Mouse (Mus musculus) heart, embryonic 14.5 days (tissue): ENCODE measurements around the gene Etl4. TPM values are rescaled to one million over a fixed set of nuclear protein-coding genes. Genes with fewer than 3 reads are reported as not detected.

Source experiments
- ATAC-seq: fragments of 200-750 bp; cut with Nextera tagmentation; 2 replicates; pipeline ENCODE4 v1.8.0; 2017; ENCODE audit warnings: low read depth, moderate TSS enrichment; ENCODE audit not compliant: insufficient number of reproducible peaks, insufficient read depth, low FRiP score
- H3K27ac ChIP-seq, 2 experiments: fragments of 200-500 bp in 1 of 2; fragments of 300-500 bp in 1 of 2; sonication (generic) in 1 of 2; replicated peaks in 1 of 2; 2 replicates each; pipeline ENCODE4 v1.5.1; 2012 to 2014; ENCODE audit warnings: low read depth in 2 of 2, low read length in 2 of 2, control low read depth in 1 of 2, mild to moderate bottlenecking in 1 of 2, mixed read lengths in 1 of 2; ENCODE audit not compliant: control insufficient read depth in 1 of 2, insufficient read depth in 1 of 2
- H3K27me3 ChIP-seq: fragments of 300-500 bp; sonication (generic); 2 replicates; pipeline ENCODE4 v1.6.1; 2014; ENCODE audit warnings: mild to moderate bottlenecking, low read length, control low read depth; ENCODE audit not compliant: control insufficient read depth, insufficient read depth
- H3K36me3 ChIP-seq: fragments of 300-500 bp; sonication (generic); 2 replicates; pipeline ENCODE4 v1.6.1; 2014; ENCODE audit warnings: mild to moderate bottlenecking, control low read depth, low read length, mixed read lengths; ENCODE audit not compliant: control insufficient read depth, insufficient read depth
- H3K4me1 ChIP-seq, 2 experiments: fragments of 200-500 bp in 1 of 2; fragments of 300-500 bp in 1 of 2; sonication (generic) in 1 of 2; 2 replicates each; pipeline ENCODE4 v1.6.1; 2012 to 2014; ENCODE audit warnings: low read length in 2 of 2, control low read depth in 1 of 2, mixed read lengths in 1 of 2; ENCODE audit not compliant: control insufficient read depth in 2 of 2, insufficient read depth in 2 of 2
- H3K4me2 ChIP-seq: fragments of 300-500 bp; sonication (generic); 2 replicates; pipeline ENCODE4 v1.6.1; 2014; ENCODE audit warnings: mild to moderate bottlenecking, low read length
- H3K4me3 ChIP-seq, 2 experiments: fragments of 200-500 bp in 1 of 2; fragments of 300-500 bp in 1 of 2; sonication (generic) in 1 of 2; 2 replicates each; pipeline ENCODE4 v1.5.1; 2012 to 2014; ENCODE audit warnings: low read length in 2 of 2, mild to moderate bottlenecking in 2 of 2, control low read depth in 1 of 2, low read depth in 1 of 2, moderate library complexity in 1 of 2; ENCODE audit not compliant: control insufficient read depth in 1 of 2, insufficient read depth in 1 of 2
- H3K9ac ChIP-seq: fragments of 300-500 bp; sonication (generic); 2 replicates; pipeline ENCODE4 v1.6.1; 2014; ENCODE audit warnings: mild to moderate bottlenecking, low read length
- H3K9me3 ChIP-seq: fragments of 300-500 bp; sonication (generic); 2 replicates; pipeline ENCODE4 v1.6.1; 2016; ENCODE audit warnings: low read length, control low read depth; ENCODE audit not compliant: control insufficient read depth
- WGBS: fragments of 180-500 bp; shearing (Covaris S2); extraction: QIAGEN DNeasy Blood & Tissue Kit; methylation state at CpG from one replicate; pipeline ENCODE4 v1.1.7; 2014; 5-methylcytosine and 5-hydroxymethylcytosine counted together
- polyA plus RNA-seq: library from polyadenylated mRNA; unstranded; fragments of >200 nt; fragmentation: Nextera tagmentation; extraction: Ambion mirVana; gene quantifications from 2 replicates; pipeline ENCODE4 v1.2.1, GENCODE M21; 2014

The Etl4 gene
- polyA plus RNA-seq, 1 experiment from 2014 or later = 11.3 TPM

- H3K9ac ChIP-seq = no peak overlapping the region
- H3K27me3 ChIP-seq = no peaks in the 10 kb centered on the region
- H3K4me3 ChIP-seq = no peak overlapping the region
- ATAC-seq = no peak
- 93% methylated on average over 3 of the region's 3 CpGs for WGBS
- peaks cover 6 to 21% of the 10 kb centered on the region in 2 experiments; a peak in 3 of 4 replicates for H3K4me1 ChIP-seq
- no peak overlapping the region for H3K4me2 ChIP-seq
- no peak overlapping the region for H3K27ac ChIP-seq
- H3K9me3 ChIP-seq = no peaks in the 10 kb centered on the region
- no peaks in the 10 kb centered on the region for H3K36me3 ChIP-seq
Observed at GRCm38 (mm10) chr2:20523636-20524035, 614.1 kb downstream of the Etl4 start.

- H3K4me3 ChIP-seq = no peak overlapping the region
- H3K9me3 ChIP-seq = no peaks in the 10 kb centered on the region
- H3K36me3 ChIP-seq = peaks cover 9% of the 10 kb centered on the region; the same call in 1 of the 2 replicates
- no peak overlapping the region for H3K4me2 ChIP-seq
- peak overlapping the region in 1 of 2 experiments; percentile 37; a peak in 1 of 4 replicates for H3K27ac ChIP-seq
- H3K4me1 ChIP-seq = peaks cover 4 to 11% of the 10 kb centered on the region in 2 experiments; a peak in 3 of 4 replicates
- peak; percentile 47; the same call in 1 of the 2 replicates for ATAC-seq
- no peaks in the 10 kb centered on the region for H3K27me3 ChIP-seq
- H3K9ac ChIP-seq = no peak overlapping the region
- WGBS = 27% methylated on average over 4 of the region's 4 CpGs
Observed at GRCm38 (mm10) chr2:20525879-20526593, 616.5 kb downstream of the Etl4 start.

GRCm38 (mm10) chr2:20526856-20527255, 617.3 kb downstream of the Etl4 start:
- ATAC-seq = no peak
- H3K4me3 ChIP-seq = no peak overlapping the region
- no peak overlapping the region for H3K9ac ChIP-seq
- H3K4me1 ChIP-seq = peaks cover 4 to 9% of the 10 kb centered on the region in 2 experiments; a peak in 2 of 4 replicates
- H3K9me3 ChIP-seq = no peaks in the 10 kb centered on the region
- H3K4me2 ChIP-seq = no peak overlapping the region
- no peak overlapping the region for H3K27ac ChIP-seq
- H3K36me3 ChIP-seq = peaks cover 9% of the 10 kb centered on the region; the same call in 1 of the 2 replicates
- WGBS = 93% methylated on average over 3 of the region's 3 CpGs
- H3K27me3 ChIP-seq = no peaks in the 10 kb centered on the region

DNA sequence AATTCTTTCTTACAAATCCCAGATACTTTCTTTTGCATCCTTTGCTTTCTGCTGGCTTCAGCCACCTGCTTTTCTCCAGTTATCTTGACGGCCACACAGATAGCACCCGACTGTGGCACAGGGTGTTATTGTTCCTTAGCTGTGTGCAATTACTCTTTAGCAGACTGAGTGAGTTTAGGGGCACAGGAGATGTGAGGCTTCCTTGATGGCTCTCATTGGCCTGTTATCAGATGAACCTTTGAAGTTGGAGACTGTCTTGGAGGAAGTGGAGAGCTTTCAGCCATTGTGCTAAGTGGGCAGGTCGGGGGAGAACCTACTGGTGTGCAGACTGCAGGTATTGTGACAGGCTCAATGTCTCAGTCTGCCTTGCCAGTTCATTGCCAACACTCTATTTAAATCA, 623.0 kb downstream of the Etl4 start:
- no peak overlapping the region for H3K27ac ChIP-seq
- no peak for ATAC-seq

GRCm38 (mm10) chr2:20537785-20538184, 628.2 kb downstream of the Etl4 start:
- H3K36me3 ChIP-seq = no peaks in the 10 kb centered on the region
- no peak overlapping the region for H3K9ac ChIP-seq
- no peak for ATAC-seq
- WGBS = 49% methylated on average over 6 of the region's 6 CpGs
- no peaks in the 10 kb centered on the region; a peak in 1 of 4 replicates for H3K4me1 ChIP-seq
- H3K4me2 ChIP-seq = no peak overlapping the region
- no peak overlapping the region for H3K27ac ChIP-seq
- no peak overlapping the region for H3K4me3 ChIP-seq
- no peaks in the 10 kb centered on the region for H3K9me3 ChIP-seq
- H3K27me3 ChIP-seq = no peaks in the 10 kb centered on the region

More for the DNA sequence above, 623.0 kb downstream of the Etl4 start:
- H3K9ac ChIP-seq = no peak overlapping the region
- no peak overlapping the region for H3K4me2 ChIP-seq
- H3K36me3 ChIP-seq = peaks cover 9% of the 10 kb centered on the region; the same call in 1 of the 2 replicates
- 22% methylated on average over 3 of the region's 3 CpGs for WGBS
- no peak overlapping the region for H3K4me3 ChIP-seq
- H3K27me3 ChIP-seq = no peaks in the 10 kb centered on the region
- H3K9me3 ChIP-seq = no peaks in the 10 kb centered on the region
- no peaks in the 10 kb centered on the region for H3K4me1 ChIP-seq

DNA sequence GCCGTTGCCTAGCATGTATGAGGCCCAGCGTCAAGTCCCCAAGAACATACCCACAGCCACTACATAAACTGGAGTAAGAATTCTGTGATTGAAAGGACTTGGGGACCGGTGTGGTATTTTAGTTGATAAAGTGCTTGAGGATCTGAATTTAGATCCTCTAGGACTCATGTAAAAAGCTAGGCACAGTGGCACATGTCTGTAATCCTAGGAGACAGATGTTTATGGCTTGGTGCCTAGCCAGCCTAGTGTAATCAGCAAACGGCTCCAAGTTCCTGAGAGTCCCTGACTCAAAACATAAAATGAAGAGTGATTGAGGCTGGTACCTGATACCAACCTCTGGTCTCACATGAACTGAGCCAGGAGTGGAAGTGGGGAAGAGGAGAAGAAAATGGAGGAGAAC, 629.3 kb downstream of the Etl4 start:
- Histone ChIP-seq H3K27ac (no peak overlapping the region), H3K4me1 (no peaks in the 10 kb centered on the region; a peak in 1 of 4 replicates), H3K9ac (no peak overlapping the region), H3K36me3 (no peaks in the 10 kb centered on the region), H3K27me3 (no peaks in the 10 kb centered on the region), H3K4me3 (no peak overlapping the region), H3K9me3 (no peaks in the 10 kb centered on the region), H3K4me2 (no peak overlapping the region)
- ATAC-seq = no peak
- WGBS = 57% methylated on average over 4 of the region's 4 CpGs

DNA sequence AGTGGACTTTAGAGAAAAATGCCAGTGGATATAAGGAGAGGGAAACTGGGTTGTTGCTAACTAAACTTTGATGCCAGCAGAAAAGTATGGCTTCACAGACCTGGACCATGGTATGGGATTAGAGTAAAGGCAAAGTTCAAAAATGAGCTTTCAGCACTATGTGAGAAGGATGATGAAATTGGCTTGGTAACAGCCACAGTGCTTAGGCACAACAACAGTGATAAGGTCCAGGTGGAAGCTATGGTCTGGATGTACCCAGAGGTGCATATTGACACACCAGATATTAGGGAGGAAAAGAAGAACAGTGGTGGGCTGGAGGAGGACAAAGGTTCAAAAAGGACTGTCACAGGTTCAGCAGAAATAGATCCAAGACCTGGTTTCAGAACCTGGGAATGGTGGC, 631.7 kb downstream of the Etl4 start:
- ATAC-seq = no peak
- no peak overlapping the region for H3K9ac ChIP-seq
- no peak overlapping the region for H3K4me3 ChIP-seq
- no peak overlapping the region for H3K4me2 ChIP-seq
- H3K27ac ChIP-seq = no peak overlapping the region
- no peaks in the 10 kb centered on the region for H3K36me3 ChIP-seq
- 0 out of 2 replicates have a peak, but pooled peaks cover 4% of the 10 kb centered on the region for H3K9me3 ChIP-seq
- H3K27me3 ChIP-seq = no peaks in the 10 kb centered on the region
- peaks cover 0 to under 1% of the 10 kb centered on the region in 2 experiments; a peak in 2 of 4 replicates for H3K4me1 ChIP-seq
